Mouse (Mus musculus) MEL (cell line): ENCODE data around the gene Nkg7. TPM values are rescaled to one million over a fixed set of nuclear protein-coding genes. Genes with fewer than 3 reads are reported as not detected.

ENCODE experiments used
- DNase-seq: peaks from one replicate; pipeline ENCODE4 v3.0.0; 2011; ENCODE audit warnings: low read depth, low spot score
- H3K27ac ChIP-seq: 2 replicates; pipeline ENCODE4 v1.5.1; 2012; ENCODE audit warnings: low read depth, mild to moderate bottlenecking, control low read depth, low read length, moderate library complexity; ENCODE audit not compliant: control insufficient read depth
- H3K27me3 ChIP-seq, 2 experiments: fragments of 150-350 bp in 1 of 2; sonication (generic) in 1 of 2; 2 replicates each; pipeline ENCODE4 v1.6.1; 2012; ENCODE audit warnings: low read length in 2 of 2, mild to moderate bottlenecking in 2 of 2, improper control_type of control experiment in 1 of 2, moderate library complexity in 1 of 2; ENCODE audit not compliant: insufficient read depth in 2 of 2, control insufficient read depth in 1 of 2
- H3K36me3 ChIP-seq, 2 experiments: 2 replicates each; pipeline ENCODE4 v1.6.1; 2012 to 2014; ENCODE audit warnings: low read length in 2 of 2, improper control_type of control experiment in 1 of 2, inconsistent platforms in 1 of 2, mild to moderate bottlenecking in 1 of 2; ENCODE audit not compliant: insufficient read depth in 2 of 2, control insufficient read depth in 1 of 2
- H3K4me1 ChIP-seq, 2 experiments: fragments of 150-350 bp in 1 of 2; sonication (generic) in 1 of 2; 2 replicates each; pipeline ENCODE4 v1.6.1; 2012; ENCODE audit warnings: low read length in 2 of 2, improper control_type of control experiment in 1 of 2, mild to moderate bottlenecking in 1 of 2; ENCODE audit not compliant: insufficient read depth in 2 of 2, control insufficient read depth in 1 of 2
- H3K4me3 ChIP-seq, 2 experiments: fragments of 150-350 bp in 1 of 2; sonication (generic) in 1 of 2; 2 replicates each; pipeline ENCODE4 v1.5.1; 2012; ENCODE audit warnings: low read depth in 2 of 2, low read length in 2 of 2, mild to moderate bottlenecking in 2 of 2, moderate library complexity in 2 of 2, control low read depth in 1 of 2, improper control_type of control experiment in 1 of 2; ENCODE audit not compliant: control insufficient read depth in 1 of 2, insufficient read depth in 1 of 2
- H3K79me2 ChIP-seq: 2 replicates; pipeline ENCODE4 v1.6.1; 2012; ENCODE audit warnings: mild to moderate bottlenecking, low read length, moderate library complexity; ENCODE audit not compliant: control insufficient read depth, poor library complexity, insufficient read depth
- H3K9ac ChIP-seq: 2 replicates; pipeline ENCODE4 v1.6.1; 2012; ENCODE audit warnings: low read depth, mild to moderate bottlenecking, control low read depth, low read length, moderate library complexity; ENCODE audit not compliant: control insufficient read depth, poor library complexity, severe bottlenecking
- H3K9me3 ChIP-seq: fragments of 150-350 bp; sonication (generic); replicated peaks from 2 replicates; pipeline ENCODE4 v1.6.1; 2012; ENCODE audit warnings: mild to moderate bottlenecking, low read length, improper control_type of control experiment, moderate library complexity; ENCODE audit not compliant: insufficient read depth
- CHD1 ChIP-seq: IDR thresholded peaks from 2 replicates; pipeline ENCODE4 v1.6.1; 2012; ENCODE audit warnings: low read depth, mild to moderate bottlenecking, inconsistent platforms, low read length, improper control_type of control experiment
- CHD2 ChIP-seq: IDR thresholded peaks from 2 replicates; pipeline ENCODE4 v1.6.1; 2011; ENCODE audit warnings: low read length, improper control_type of control experiment
- E2F4 ChIP-seq: IDR thresholded peaks from 2 replicates; pipeline ENCODE4 v1.6.1; 2011; ENCODE audit warnings: low read depth, low read length, improper control_type of control experiment, borderline replicate concordance
- ELF1 ChIP-seq: IDR thresholded peaks from 2 replicates; pipeline ENCODE4 v1.6.1; 2014; ENCODE audit warnings: low read depth, mild to moderate bottlenecking, inconsistent platforms, low read length, improper control_type of control experiment, moderate library complexity
- EP300 ChIP-seq, 2 experiments: IDR thresholded peaks; 2 replicates each; pipeline ENCODE4 v1.6.1; 2011; ENCODE audit warnings: improper control_type of control experiment in 2 of 2, low read length in 2 of 2, low read depth in 1 of 2, mild to moderate bottlenecking in 1 of 2
- ETS1 ChIP-seq: IDR thresholded peaks from 2 replicates; pipeline ENCODE4 v1.6.1; 2012; ENCODE audit warnings: low read depth, mild to moderate bottlenecking, inconsistent platforms, low read length, improper control_type of control experiment, moderate library complexity
- GABPA ChIP-seq: IDR thresholded peaks from 2 replicates; pipeline ENCODE4 v1.6.1; 2012; ENCODE audit warnings: low read depth, mild to moderate bottlenecking, inconsistent platforms, low read length, improper control_type of control experiment, moderate library complexity
- GATA1 ChIP-seq: IDR thresholded peaks from 2 replicates; pipeline ENCODE4 v1.6.1; 2011; ENCODE audit warnings: low read depth, low read length, improper control_type of control experiment
- JUND ChIP-seq: IDR thresholded peaks from 2 replicates; pipeline ENCODE4 v1.6.1; 2011; ENCODE audit warnings: low read depth, mild to moderate bottlenecking, improper control_type of control experiment, low read length
- KAT2A ChIP-seq: conservative IDR thresholded peaks from 2 replicates; pipeline ENCODE4 v1.6.1; 2012; ENCODE audit warnings: low read depth, low read length, improper control_type of control experiment, inconsistent platforms
- MEF2A ChIP-seq: IDR thresholded peaks from 2 replicates; pipeline ENCODE4 v1.6.1; 2014; ENCODE audit warnings: low read depth, mild to moderate bottlenecking, inconsistent platforms, low read length, improper control_type of control experiment; ENCODE audit not compliant: poor library complexity, insufficient replicate concordance, severe bottlenecking; ENCODE audit errors: extremely low read depth
- MYB ChIP-seq: IDR thresholded peaks from 2 replicates; pipeline ENCODE4 v1.6.1; 2011; ENCODE audit warnings: mild to moderate bottlenecking, low read depth, low read length, improper control_type of control experiment
- POLR2A ChIP-seq, 2 experiments: IDR thresholded peaks; 2 replicates each; pipeline ENCODE4 v1.6.1; 2011 to 2012; ENCODE audit warnings: low read length in 2 of 2, mild to moderate bottlenecking in 2 of 2, control low read depth in 1 of 2, improper control_type of control experiment in 1 of 2, low read depth in 1 of 2, moderate library complexity in 1 of 2; ENCODE audit not compliant: control insufficient read depth in 1 of 2, insufficient read depth in 1 of 2, poor library complexity in 1 of 2
- POLR2AphosphoS5 ChIP-seq: IDR thresholded peaks from 2 replicates; pipeline ENCODE4 v1.6.1; 2012; ENCODE audit warnings: low read depth, borderline replicate concordance, mild to moderate bottlenecking, inconsistent platforms, low read length, moderate library complexity, mixed read lengths
- RCOR1 ChIP-seq: IDR thresholded peaks from 2 replicates; pipeline ENCODE4 v1.6.1; 2012; ENCODE audit warnings: low read depth, mild to moderate bottlenecking, inconsistent platforms, low read length, improper control_type of control experiment
- SIN3A ChIP-seq: IDR thresholded peaks from 2 replicates; pipeline ENCODE4 v1.6.1; 2012; ENCODE audit warnings: low read length, improper control_type of control experiment, inconsistent platforms
- SMC3 ChIP-seq: IDR thresholded peaks from 2 replicates; pipeline ENCODE4 v1.6.1; 2011; ENCODE audit warnings: low read depth, low read length, improper control_type of control experiment
- USF1 ChIP-seq: IDR thresholded peaks from 2 replicates; pipeline ENCODE4 v1.6.1; 2014; ENCODE audit warnings: low read depth, mild to moderate bottlenecking, inconsistent platforms, low read length, improper control_type of control experiment, moderate library complexity
- ZC3H11A ChIP-seq: IDR thresholded peaks from 2 replicates; pipeline ENCODE4 v1.6.1; 2012; ENCODE audit warnings: low read depth, mild to moderate bottlenecking, inconsistent platforms, low read length, improper control_type of control experiment
- ZKSCAN1 ChIP-seq: IDR thresholded peaks from 2 replicates; pipeline ENCODE4 v1.6.1; 2012; ENCODE audit warnings: low read depth, mild to moderate bottlenecking, inconsistent platforms, low read length, improper control_type of control experiment, moderate library complexity
- ZMIZ1 ChIP-seq: IDR thresholded peaks from 2 replicates; pipeline ENCODE4 v1.6.1; 2012; ENCODE audit warnings: low read depth, mild to moderate bottlenecking, inconsistent platforms, low read length, improper control_type of control experiment, moderate library complexity
- ZNF384 ChIP-seq: IDR thresholded peaks from 2 replicates; pipeline ENCODE4 v1.6.1; 2012; ENCODE audit warnings: low read depth, mild to moderate bottlenecking, inconsistent platforms, low read length, improper control_type of control experiment
- polyA plus RNA-seq, 2 experiments: library from polyadenylated mRNA; stranded (reverse) in 1 of 2; unstranded in 1 of 2; fragments of >175 nt in 1 of 2; fragments of >200 nt in 1 of 2; gene quantifications; 2 replicates each; pipeline versions ENCODE4 v1.2.1 to v1.2.4; 2012; ENCODE audit warnings: low replicate concordance in 2 of 2, low read depth in 1 of 2; ENCODE audit not compliant: insufficient read length in 2 of 2, insufficient read depth in 1 of 2, missing spikeins in 1 of 2
- total RNA-seq: library from RNA; depleted of rRNA; stranded (reverse); fragments of 300-350 nt; gene quantifications from 2 replicates; pipeline ENCODE4 v1.2.3, GENCODE M21; 2012

Gene Nkg7
- total and polyA plus RNA-seq, 3 experiments, result not detected

- Histone ChIP-seq H3K9ac (no peak overlapping the region), H3K79me2 (no peaks in the 10 kb centered on the region), H3K4me1 (no peaks in the 10 kb centered on the region), H3K36me3 (no peaks in the 10 kb centered on the region), H3K27me3 (no peaks in the 10 kb centered on the region), H3K4me3 (no peak overlapping the region), H3K9me3 (no peaks in the 10 kb centered on the region), H3K27ac (no peak overlapping the region)
- DNase-seq, result no peak
- TF ChIP-seq GABPA, result no peak
- no peak for TF ChIP-seq JUND
- no peak for TF ChIP-seq SMC3
- TF ChIP-seq CHD2, result no peak
- no peak for TF ChIP-seq POLR2AphosphoS5
- no peak for TF ChIP-seq RCOR1
- no peak for TF ChIP-seq ELF1
- TF ChIP-seq MEF2A, result no peak
- TF ChIP-seq E2F4, result no peak
Observed at GRCm38 (mm10) chr7:43481191-43481590, 44.3 kb downstream of the Nkg7 start.

- Histone ChIP-seq H3K9me3 (no peaks in the 10 kb centered on the region), H3K9ac (no peak overlapping the region), H3K79me2 (no peaks in the 10 kb centered on the region), H3K36me3 (no peaks in the 10 kb centered on the region), H3K4me3 (no peak overlapping the region), H3K27me3 (no peaks in the 10 kb centered on the region), H3K4me1 (no peaks in the 10 kb centered on the region), H3K27ac (no peak overlapping the region)
- no peak for DNase-seq
- TF ChIP-seq ETS1 (no peak), SIN3A (no peak), ZNF384 (no peak)
Observed at GRCm38 (mm10) chr7:43482090-43482716, 45.3 kb downstream of the Nkg7 start.

DNA sequence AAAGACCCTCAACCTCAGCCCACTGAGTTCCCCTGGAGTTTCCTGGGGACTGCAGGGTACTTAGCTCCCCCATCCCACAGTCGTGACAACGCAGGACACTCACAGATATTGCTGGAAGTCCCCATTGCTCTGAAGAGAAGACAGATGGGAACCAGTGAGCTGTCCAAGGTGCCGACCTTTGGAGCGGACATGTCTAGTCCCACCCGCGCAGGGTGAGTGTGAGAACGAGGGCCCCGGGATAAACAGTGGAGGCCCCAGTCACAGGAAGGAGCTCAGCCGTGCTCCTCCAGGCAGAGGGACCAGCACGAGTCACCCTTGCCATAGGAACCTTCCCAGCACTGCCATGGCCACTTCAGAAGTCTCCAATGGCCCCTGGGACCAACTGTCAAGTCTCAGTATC lies 46.4 kb downstream of the Nkg7 start:
- Histone ChIP-seq H3K9ac (no peak overlapping the region), H3K4me3 (no peak overlapping the region), H3K79me2 (no peaks in the 10 kb centered on the region), H3K27me3 (no peaks in the 10 kb centered on the region), H3K9me3 (no peaks in the 10 kb centered on the region)
- DNase-seq, result peak; percentile 7
- TF ChIP-seq ZKSCAN1, result no peak
- no peak for TF ChIP-seq EP300 (IDR thresholded peaks at IDR 0.05; ENCODE audit: low read depth in 1 of 2, low read length in 2 of 2)
- no peak for TF ChIP-seq USF1
- TF ChIP-seq GATA1, result no peak
- no peak for TF ChIP-seq E2F4
- TF ChIP-seq MEF2A, result no peak
- no peak for TF ChIP-seq ZC3H11A
- no peak for TF ChIP-seq JUND
- TF ChIP-seq ETS1, result no peak
- TF ChIP-seq ZMIZ1, result no peak
- no peak for TF ChIP-seq CHD1
- no peak for TF ChIP-seq SIN3A
- TF ChIP-seq POLR2A (IDR thresholded peaks at IDR 0.05; ENCODE audit: control insufficient read depth in 1 of 2, insufficient read depth in 1 of 2, low read depth in 1 of 2, low read length in 2 of 2, poor library complexity in 1 of 2), result no peak
- TF ChIP-seq MYB, result no peak
- no peak for TF ChIP-seq KAT2A
- TF ChIP-seq RCOR1, result no peak
- TF ChIP-seq ZNF384, result no peak
- TF ChIP-seq, all 39 proteins: peak for 0
- Histone ChIP-seq H3K27ac (no peak overlapping the region), H3K4me1 (no peaks in the 10 kb centered on the region), H3K36me3 (no peaks in the 10 kb centered on the region)
